Mouse (Mus musculus) brain, adult 2 months (tissue): ENCODE data around the gene Myo1c.
A peak's percentile ranks its signal among the peaks of the same experiment; 100 is the strongest.

Experiments
- DNase-seq: peaks from one replicate; pipeline ENCODE4 v3.0.0; 2011; ENCODE audit warnings: low read depth, low spot score

The Myo1c gene

GRCm38 (mm10) chr11:75649155-75649561 is 1.1 kb upstream of the Myo1c start:
- no peak for DNase-seq

DNA sequence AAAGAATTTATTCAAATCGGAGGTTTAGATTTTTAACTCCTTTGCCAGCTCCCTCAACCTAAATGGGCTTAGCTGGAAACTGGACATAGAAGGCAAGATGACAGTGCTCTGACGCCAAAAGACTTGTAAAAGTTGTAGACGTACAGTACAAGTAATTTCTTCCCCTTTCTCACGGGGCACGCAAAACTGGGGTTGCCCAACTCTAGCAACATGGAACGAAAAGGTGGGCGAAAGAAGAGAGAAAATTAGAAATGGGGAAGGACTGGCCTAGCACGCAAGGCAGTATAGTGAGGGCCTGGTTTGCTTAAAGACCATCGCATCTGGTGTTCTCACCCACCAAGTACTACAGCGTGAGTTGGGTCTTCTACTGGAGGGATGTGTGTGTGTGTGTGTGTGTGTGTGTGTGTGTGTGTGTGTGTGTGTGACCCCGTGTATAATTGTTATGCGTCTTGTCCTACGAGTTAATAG is 688 bp downstream of the Myo1c start:
- no peak for DNase-seq

- peak; percentile 85 for DNase-seq
Measured at GRCm38 (mm10) chr11:75651426-75652221, 1.3 kb downstream of the Myo1c start.

DNA sequence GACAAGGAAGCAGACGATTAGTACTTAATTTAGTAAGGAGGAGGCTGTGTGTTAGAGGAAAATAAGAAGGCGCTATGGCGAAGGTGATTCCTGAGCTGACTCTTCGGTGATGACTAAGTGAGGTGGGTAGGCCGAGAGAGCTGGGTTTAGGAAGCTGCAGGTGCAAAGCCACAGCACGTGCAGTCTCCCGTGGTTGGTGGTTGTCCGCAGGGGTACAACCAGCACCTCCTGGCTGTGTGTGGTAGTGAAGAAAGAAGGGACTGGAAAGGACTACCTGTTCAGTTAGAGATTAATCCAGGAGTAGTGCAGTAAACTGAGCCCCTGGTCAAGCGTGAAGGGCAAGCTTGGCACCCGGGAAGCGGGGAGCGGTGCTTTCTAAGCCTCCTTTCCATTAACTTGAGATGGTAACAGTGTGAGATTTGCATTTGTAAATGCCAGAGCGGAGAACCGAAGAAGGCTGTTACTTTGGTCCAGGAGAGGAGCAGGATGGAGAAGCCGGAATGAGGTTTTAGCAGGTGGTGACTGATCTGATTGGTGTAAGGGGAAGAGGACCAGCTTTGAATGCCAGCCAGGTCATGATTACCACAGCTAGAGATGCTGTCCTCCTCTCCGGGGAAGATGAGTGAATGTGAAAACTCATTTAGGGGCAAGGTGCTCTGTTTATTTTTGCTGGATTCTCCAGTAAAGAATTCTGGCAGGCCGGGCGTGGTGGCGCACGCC is 2.1 kb downstream of the Myo1c start:
- peak; percentile 27 for DNase-seq

DNA sequence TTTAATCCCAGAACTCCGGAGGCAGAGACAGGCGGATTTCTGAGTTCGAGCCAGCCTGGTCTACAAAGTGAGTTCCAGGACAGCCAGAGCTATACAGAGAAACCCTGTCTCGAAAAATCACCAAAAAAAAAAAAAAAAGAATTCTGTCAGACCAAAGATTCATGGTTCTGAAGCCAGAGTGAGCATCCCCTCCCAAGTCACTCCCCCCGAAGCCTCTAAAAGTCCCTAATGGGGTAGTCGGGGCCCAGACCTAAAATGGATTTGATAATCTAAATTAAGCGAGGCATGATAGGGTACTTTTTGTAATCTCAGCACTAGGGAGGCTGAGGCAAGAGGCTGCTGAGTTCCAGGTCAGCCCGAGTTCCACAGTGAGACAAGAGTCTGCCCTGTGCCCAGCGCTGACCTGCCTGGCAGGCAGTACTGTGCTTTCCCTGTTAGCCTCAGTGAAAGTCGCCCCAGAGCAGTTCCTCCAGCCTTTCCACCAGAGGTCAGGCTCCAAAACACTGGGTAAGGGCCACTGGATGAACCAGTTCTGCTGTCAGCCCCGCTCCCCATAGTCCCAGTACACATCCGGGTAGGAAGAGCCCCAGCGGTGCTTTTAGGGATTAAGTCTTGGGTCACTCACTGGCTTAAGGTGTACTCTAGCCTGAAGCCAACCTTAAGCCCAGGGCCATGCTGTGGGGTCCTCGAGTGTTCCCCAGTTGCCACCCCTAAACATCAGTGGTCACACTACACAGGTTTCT is 2.8 kb downstream of the Myo1c start:
- no peak for DNase-seq

DNA sequence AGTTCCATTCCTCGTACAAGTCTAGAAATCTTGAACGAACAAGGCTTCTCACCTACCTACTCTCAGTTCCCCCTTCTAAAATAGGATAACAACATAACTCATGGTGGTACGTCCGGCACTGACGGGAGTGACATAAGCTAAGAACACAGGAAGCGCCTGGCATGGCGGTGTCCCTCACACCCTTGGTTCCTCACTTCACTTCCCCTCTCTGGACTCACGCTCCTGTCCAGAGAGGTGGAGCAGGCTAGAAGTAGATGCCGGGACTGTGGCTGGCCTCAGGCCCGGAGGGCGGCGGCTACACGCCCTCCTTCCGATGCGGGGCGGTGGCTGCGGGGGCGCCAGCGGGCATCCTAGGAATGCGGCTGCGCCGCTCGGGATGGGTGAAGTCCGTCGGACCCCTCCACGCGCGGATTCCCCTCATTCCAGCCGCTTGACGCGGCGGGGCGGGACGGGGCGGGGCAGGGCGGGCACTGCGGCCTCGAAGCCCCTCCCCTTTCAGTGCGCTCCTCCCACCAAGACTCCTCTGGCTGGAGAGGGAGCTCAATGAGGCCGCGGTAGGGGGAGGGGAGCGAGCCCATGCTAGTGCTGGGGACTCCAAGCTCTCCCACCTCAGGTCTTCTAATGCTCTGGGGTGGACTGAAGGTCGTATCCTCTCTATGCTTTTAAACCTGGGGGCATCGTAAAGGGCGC is 3.6 kb downstream of the Myo1c start:
- DNase-seq: peak; percentile 76

DNA sequence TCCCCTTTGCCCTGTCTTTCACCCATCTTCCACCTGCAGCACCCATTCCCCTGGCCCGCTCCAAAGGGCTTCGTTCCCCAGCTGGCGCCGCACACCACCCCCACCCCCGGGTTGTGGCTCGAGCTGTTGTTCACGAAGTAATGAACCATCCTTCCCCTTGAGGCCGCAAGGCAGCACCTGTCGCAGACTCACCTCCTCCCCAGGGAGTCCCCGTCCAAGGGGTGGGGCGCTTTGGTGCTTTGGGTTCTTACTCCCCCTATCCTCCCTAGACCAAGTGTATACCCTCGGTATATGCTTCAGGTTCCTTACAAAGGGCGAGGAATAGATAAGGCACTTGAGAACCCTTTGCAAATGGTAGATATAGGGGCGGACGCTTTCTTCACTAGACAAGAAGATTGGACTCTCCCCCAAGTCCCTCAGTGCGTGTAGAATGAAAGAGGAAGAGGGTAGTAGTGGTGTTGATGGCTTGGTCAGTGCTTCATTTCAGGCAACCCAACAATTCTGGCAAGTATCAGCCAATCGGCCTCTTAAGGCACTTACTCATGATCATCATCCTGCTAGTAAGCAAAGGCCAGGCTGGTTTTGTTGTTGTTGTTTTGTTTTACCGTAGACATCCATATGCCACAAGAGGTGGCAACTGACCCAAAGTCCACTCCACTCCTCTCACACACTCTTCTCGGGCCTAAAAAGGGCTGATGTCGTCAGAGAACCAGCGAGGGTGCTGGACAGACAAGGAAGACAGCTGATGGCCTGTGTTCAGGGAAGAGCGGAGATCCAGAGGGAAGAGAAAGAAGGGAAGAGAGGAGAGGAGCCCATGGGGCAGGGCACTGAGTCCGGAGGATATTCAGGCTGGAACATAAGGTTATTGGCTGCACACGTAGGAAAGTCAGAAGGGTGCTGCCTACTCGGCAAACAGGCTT is 4.4 kb downstream of the Myo1c start:
- no peak for DNase-seq

DNA sequence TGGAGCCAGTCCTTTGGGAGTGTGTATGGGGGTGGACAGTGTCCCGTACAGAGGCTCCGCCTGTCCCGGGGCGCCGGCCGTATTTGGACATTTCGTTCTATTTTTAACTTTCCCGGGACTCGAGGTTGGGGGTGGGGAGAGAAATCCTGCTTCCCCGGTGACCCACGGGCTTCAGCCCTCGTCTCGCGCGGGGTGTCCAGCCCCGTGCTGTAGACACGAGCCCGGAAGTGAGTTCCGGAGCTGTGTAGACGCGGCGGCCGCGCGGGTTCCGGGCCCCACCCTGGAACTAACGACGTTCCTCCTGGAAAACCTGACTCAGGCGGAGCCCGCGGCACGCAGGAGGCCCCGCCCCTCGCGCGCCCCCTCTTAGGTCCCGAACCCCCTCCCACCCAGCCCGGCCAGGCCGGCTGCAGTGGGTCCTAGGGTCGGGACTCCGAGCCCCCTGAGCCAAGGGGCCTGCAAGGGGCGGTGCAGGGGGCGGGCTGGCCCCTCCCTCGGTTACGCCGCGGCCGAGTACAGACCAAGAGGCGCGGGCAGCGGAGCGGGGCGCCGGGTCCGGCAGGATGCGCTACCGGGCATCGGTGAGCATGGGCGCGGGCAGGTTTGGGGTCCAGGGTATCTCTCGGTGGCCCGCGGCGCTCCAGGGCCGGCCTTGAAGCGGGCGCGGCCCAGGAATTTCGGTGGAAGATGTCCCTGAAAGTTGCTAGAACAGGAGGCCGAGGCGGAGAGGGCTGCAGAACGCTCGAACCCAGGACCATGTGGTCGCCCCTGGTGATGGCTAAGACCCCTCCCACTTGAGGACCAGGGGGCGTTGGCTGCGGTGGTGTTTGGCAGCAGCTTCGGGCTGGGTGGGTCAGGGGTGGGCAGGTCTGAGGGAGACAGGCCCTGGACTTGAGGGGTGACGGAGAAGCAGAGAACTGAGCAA is 5.6 kb downstream of the Myo1c start:
- DNase-seq: peak; percentile 70

DNA sequence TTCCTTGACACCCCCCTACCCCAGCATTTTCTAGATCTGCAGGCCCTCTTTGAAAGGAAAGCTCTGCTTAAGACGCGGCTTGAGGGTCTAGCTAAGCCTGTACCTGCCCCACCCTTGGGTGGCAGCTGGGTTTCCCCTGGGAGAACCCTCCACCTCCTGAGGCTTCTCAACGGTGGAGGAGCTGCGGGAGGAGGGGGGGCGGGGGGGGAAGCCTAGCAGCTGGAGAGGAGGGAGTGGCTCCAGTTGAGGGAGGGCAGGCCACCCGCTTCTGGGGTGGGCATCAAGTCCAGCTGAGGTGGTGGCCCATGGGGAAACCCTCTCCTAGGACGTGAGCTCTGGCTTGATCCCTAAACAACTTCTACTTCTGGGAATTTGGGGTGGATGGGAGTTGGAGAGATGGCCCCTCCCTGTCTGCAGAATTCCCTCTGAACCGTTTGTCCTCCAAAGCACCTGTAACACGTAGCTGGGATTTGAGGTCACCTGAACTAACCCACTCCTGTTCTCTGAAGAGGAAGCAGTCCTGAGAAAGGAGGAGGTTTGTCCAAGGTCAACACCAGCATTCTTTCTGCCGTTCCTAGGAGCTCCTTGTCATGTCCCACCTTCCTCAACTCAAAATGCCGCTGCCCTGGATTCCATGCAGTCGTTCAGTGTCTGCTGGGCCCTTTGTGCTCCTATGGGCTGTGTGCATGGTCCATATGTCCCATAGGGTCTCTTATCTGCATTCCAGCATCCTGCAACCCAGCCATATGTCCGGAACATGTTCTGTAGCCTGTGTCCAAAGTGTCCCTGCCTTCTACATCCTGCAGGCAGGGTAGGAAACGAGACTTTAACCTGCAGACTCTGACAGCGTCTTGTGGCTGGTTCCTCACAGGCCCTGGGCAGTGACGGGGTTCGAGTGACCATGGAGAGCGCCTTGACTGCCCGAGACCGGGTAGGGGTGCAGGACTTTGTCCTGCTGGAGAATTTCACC is 6.6 kb downstream of the Myo1c start:
- no peak for DNase-seq

GRCm38 (mm10) chr11:75657841-75658240 is 7.5 kb downstream of the Myo1c start:
- no peak for DNase-seq

DNA sequence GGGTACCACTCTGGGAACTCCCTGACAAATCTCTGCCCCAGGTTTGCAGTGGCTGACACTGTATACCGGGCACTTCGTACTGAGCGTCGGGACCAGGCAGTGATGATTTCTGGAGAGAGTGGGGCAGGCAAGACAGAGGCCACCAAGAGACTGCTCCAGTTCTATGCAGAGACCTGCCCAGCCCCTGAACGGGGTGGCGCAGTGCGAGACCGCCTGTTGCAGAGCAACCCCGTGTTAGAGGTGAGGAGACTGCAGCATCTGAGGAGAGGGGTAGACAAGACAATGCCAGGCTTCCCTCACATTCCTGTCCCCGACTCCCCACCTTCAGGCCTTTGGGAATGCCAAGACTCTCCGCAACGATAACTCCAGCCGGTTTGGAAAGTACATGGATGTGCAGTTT is 8.0 kb downstream of the Myo1c start:
- DNase-seq: no peak

DNA sequence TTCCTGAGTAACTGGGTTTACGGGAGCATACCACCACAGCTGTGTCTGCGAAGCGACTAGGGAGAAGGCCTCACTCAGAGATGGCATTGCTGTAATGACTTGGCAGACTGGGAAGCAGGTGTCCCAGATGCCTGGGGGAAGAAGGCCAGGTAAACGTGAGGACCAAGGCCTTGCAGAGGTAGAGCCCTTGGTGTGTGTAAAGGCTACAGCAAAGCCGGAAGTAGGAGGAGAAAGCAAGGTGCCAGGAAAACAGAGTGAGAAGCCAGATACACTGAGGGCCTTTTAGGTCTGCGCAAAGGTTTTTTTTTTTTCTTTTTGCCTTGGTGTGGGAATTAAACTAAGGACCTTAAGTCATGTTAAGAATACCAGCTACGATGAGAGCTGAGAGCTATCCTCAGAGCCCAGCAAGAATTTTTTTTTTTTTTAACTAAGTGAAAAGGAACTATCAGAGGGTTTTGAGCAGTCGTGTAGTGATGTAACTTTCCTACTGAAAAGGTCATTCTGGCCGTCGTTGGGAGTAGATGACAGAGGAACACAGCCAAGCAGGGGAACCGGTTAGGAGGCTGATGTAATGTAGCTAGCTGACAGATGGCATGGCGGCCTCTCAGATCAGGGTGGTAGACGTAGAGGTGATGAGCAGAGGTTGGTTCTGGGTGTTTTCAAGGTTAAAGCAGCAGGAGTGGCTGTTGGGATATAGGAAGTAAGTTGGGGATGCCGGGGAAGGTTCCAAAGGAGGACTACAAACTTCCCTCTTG is 8.9 kb downstream of the Myo1c start:
- peak; percentile 42 for DNase-seq

DNA sequence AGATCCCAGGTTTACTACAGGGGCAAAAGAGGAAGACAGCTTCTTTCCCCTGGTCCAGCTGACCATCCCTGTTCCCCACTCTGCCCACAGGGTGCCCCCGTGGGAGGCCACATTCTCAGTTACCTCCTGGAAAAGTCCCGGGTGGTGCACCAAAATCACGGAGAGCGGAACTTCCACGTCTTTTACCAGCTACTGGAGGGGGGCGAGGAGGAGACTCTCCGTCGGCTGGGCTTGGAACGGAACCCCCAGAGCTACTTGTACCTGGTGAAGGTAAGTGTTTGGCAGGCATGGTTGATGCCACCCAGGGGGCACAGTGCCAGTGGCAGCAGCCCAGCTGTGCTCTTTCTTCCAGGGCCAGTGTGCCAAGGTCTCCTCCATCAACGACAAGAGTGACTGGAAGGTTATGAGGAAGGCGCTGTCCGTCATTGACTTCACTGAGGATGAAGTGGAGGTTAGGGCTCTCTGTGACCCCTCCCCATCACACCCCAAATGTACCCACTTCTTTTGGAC is 9.8 kb downstream of the Myo1c start:
- DNase-seq: no peak

DNA sequence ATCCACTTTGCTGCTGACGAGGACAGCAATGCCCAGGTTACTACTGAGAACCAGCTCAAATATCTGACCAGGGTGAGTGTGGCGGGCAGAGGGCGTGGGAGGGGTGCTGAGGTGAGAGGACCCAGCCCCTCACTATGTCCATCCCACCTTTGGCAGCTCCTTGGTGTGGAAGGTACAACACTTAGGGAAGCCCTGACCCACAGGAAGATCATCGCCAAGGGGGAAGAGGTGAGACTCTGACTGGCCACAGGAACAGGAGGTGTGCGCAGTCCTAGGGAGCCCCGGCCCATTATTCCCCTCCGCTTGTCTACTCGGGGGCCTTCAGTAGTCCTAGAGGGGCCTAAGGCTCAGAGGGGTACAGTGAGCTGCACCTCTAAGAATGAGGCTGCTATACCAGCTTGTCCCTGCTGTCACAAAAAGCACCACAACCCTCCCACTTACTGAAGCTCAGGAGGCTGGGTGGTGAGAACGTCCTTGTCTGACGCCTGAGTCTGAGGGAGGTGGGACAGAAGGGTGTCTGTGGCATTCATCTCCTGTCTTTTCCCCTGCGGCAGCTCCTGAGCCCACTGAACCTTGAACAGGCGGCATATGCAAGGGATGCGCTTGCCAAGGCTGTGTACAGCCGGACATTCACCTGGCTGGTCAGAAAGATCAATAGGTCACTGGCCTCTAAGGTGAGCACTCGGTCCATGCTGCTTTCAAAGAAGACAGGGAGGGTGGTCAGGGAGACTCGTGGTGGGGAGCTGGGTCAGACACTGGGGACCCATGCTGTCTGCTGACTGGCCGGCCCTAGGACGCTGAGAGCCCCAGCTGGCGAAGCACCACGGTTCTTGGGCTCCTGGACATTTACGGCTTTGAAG is 10.9 kb downstream of the Myo1c start:
- DNase-seq: peak; percentile 57

GRCm38 (mm10) chr11:75662131-75662530 is 11.8 kb downstream of the Myo1c start:
- no peak for DNase-seq

DNA sequence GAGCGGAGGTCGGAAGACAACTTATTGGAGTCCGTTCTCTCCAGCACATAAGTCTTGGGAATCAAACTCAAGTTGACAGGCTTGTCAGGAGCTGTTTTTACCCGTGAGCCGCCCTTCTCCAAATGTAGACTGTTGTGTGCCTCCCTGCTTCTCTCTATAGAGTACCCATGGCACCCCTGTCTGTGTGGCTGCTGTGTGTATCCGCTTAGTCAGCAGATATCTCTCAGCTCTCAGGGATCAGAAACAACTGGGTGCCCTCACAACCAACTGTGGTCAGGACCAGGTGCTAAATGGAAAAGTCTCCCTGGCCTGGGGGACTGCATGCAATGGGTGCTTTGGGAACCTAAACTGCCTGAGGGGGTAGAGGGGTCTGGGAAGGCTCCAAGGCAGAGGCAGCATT is 16.0 kb downstream of the Myo1c start:
- DNase-seq: no peak
